Mouse (Mus musculus) T-cell, adult 66 days (primary cell): Measurements from ENCODE around the gene Dnaaf5. TPM values are rescaled to one million over a fixed set of nuclear protein-coding genes. Genes with fewer than 3 reads are reported as not detected.

ENCODE experiments used
- total RNA-seq, 2 experiments: library from RNA; stranded (reverse); gene quantifications; 3 replicates in 1 of 2; 4 replicates in 1 of 2; pipeline ENCODE4 v1.2.4; 2023

Gene Dnaaf5
- 10 to 100 TPM; 19.1 to 22.5 TPM for total RNA-seq

DNA sequence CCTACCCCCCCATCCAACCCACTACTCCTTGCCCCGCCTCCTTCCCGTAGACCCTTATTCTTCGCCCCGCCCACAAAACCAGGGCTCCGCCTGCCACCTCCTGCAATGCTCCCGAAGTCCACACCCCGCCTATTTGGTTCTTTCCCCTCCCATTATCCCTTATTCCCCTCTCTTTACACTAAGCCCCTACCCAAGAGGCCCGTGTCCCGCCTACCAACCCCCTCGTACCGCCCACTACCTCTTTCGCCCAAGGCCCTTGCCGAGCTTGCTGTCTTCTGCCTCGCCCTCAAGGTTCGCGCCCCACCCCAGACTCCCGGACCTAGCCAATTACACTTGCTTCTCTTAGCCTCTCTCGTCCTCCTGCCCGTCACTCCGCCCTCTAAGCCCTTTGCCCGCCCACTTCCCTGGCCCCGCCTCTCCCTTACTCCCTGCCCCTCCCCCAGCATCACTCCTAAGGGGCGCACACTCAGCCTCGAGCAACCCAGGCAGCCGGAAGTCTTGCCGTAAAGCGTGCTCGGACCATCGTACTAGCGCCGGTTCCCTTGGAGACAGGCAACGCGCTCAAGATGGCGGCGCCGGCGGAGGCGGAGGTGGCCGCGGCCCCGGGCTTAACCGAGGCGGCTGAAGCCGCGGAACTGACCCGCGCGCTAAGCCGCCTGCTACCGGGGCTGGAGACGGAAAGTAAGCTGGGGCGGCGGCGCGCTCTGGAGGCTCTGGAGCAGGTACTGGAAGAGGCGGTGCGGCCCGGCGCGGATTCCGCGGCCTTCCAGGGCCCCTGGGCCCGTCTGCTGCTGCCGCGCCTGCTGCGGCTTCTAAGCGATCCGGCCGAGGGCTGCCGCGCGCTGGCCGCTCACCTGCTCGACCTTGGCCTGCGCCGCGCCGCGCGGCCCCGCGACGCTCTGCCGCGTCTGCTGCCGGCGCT, at the start of gene Dnaaf5, which contains the start of gene Prkar1b:
TSS of gene Dnaaf5 (plus strand) at position 543 of the 922 bp plus-strand sequence.
TSS of gene Prkar1b (minus strand) at position 321 of the 922 bp plus-strand sequence.

DNA sequence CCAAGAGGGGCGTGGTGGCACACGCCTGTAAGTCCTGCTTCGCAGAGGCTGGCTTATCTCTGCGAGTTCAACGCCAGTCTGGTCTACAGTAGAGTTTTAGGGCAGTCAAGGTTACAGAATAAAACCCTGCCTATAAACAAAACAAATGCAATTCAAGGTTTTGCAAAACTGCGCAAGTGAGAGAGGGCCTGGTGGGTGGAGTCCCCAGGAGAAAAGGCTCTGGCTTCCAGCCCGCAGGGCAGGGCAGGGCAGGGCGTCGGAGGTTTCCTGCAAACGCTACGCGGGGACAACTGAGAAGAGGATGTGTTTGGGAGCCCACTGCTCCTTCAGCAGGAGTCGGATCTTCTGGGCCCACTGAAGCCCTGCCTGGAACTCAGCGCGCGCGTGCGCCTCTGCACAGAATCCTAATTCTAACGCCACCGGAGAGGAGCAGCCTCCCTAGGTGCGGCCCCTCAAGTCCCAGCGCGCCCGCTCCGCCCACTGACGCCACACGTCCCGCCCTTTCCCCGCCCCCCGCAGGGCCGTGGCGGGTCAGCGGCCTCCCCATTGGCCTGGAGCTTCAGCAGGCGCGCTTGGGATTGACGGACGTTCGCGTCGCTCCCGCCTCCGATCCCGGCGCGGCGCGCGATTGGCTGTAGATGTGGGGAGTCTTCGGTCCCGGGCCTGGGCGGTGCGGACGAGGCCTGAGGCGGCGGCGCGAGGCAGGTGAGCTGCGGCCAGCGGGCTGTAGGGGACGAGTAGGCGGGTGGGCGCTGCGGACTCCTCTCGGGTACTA, 50.2 kb downstream of the Dnaaf5 start, which contains the start of gene Sun1:
TSS of gene Sun1 (plus strand) at position 643 of the 775 bp plus-strand sequence.

Other genes starting within 250 kb of the Dnaaf5 start
- gene Pdgfa, start 152.9 kb upstream of the Dnaaf5 start, total RNA-seq = 1 to 10 TPM in 1 of 2 experiments, under 1 TPM in 1; 0.36 to 1.2 TPM
- under 1 TPM in 1 of 2 experiments, not detected in 1; 0.44 TPM for gene Prkar1b, start 222 bp upstream of the Dnaaf5 start, total RNA-seq
- gene Sun1, start 50.4 kb downstream of the Dnaaf5 start, total RNA-seq = 10 to 100 TPM; 64.3 to 70.7 TPM
- 10 to 100 TPM; 35.6 to 39.3 TPM for gene Get4, start 102.1 kb downstream of the Dnaaf5 start, total RNA-seq
- 1 to 10 TPM; 6.6 to 7.2 TPM for gene Adap1, start 175.4 kb downstream of the Dnaaf5 start, total RNA-seq
- gene Cox19, start 201.2 kb downstream of the Dnaaf5 start, total RNA-seq = 10 to 100 TPM; 21.9 to 23.1 TPM
- not detected for gene Cyp2w1, start 202.4 kb downstream of the Dnaaf5 start, total RNA-seq
- 10 to 100 TPM; 38.0 to 41.7 TPM for gene Gpr146, start 227.5 kb downstream of the Dnaaf5 start, total RNA-seq